Mouse (Mus musculus): Measurements from ENCODE around the gene Acap1. TPM values are rescaled to one million over a fixed set of nuclear protein-coding genes. Genes with fewer than 3 reads are reported as not detected.

Acap1 gene
- total RNA-seq, 1 experiment, result 9.6 TPM

GRCm38 (mm10) chr11:69838714-69839104, 56.6 kb downstream of the Acap1 start:
- TF ChIP-seq MAFK (IDR thresholded peaks at IDR 0.05; ENCODE audit: insufficient read depth, low read depth, low read length) (no peak), ZNF384 (IDR thresholded peaks at IDR 0.05; ENCODE audit: low read depth, low read length) (no peak), CHD2 (IDR thresholded peaks at IDR 0.05; ENCODE audit: low read depth, low read length) (no peak), HCFC1 (IDR thresholded peaks at IDR 0.05; ENCODE audit: borderline replicate concordance, insufficient read depth, low read length) (no peak), ZC3H11A (IDR thresholded peaks at IDR 0.05; ENCODE audit: borderline replicate concordance, low read depth, low read length) (no peak)
- peak overlapping the region; percentile 71 to 100 for H3K4me3 ChIP-seq (ENCODE audit: insufficient read depth in 1 of 2, low read depth in 1 of 2, low read length in 2 of 2, poor library complexity in 1 of 2, severe bottlenecking in 1 of 2)
- no peak for DNase-seq (ENCODE audit: low read depth, low spot score)

GRCm38 (mm10) chr11:69837952-69838713, 57.2 kb downstream of the Acap1 start, which contains the start of gene Tmem256:
Gene Tmem256 (plus strand): TSS chr11:69838514.
- peak within 1 kb of the TSS; percentile 77 for H3K9ac ChIP-seq (ENCODE audit: insufficient read depth, low read depth, low read length, poor library complexity, severe bottlenecking)
- in situ Hi-C loops (cut with MboI; ENCODE audit: low sequenced_read_pairs in 2 of 2, unreplicated experiment in 2 of 2), result no loop called here
- DNase-seq (ENCODE audit: low read depth, low spot score), result peak; percentile 99
- peak within 1 kb of the TSS; percentile 19 for H3K27ac ChIP-seq (ENCODE audit: insufficient read depth, low read depth, low read length, poor library complexity, severe bottlenecking)
- peaks cover 0 to 1% of the 10 kb centered on the region in 2 experiments; a peak in 1 of 4 replicates for H3K4me1 ChIP-seq (ENCODE audit: control insufficient read depth in 2 of 2, insufficient read depth in 2 of 2, low read length in 2 of 2, poor library complexity in 1 of 2)
- no peaks in the 10 kb centered on the region for H3K36me3 ChIP-seq (ENCODE audit: control insufficient read depth, insufficient read depth, low read length, poor library complexity, severe bottlenecking)
- H3K4me3 ChIP-seq (ENCODE audit: insufficient read depth in 1 of 2, low read depth in 1 of 2, low read length in 2 of 2, poor library complexity in 1 of 2, severe bottlenecking in 1 of 2), result peak within 1 kb of the TSS; percentile 85 to 100
- no peaks in the 10 kb centered on the region for H3K9me3 ChIP-seq (ENCODE audit: control insufficient read depth, insufficient read depth, low read depth, low read length)
- no peak for TF ChIP-seq ZNF384 (IDR thresholded peaks at IDR 0.05; ENCODE audit: low read depth, low read length)
- no peak for TF ChIP-seq HCFC1 (IDR thresholded peaks at IDR 0.05; ENCODE audit: borderline replicate concordance, insufficient read depth, low read length)
- peak; percentile 85 for TF ChIP-seq CHD2 (IDR thresholded peaks at IDR 0.05; ENCODE audit: low read depth, low read length)
- TF ChIP-seq MAFK (IDR thresholded peaks at IDR 0.05; ENCODE audit: insufficient read depth, low read depth, low read length), result 0 out of 2 replicates have a peak, but pooled peaks have one; percentile 37
- no peak for TF ChIP-seq ZC3H11A (IDR thresholded peaks at IDR 0.05; ENCODE audit: borderline replicate concordance, low read depth, low read length)

More at GRCm38 (mm10) chr11:69838714-69839104, 56.6 kb downstream of the Acap1 start:
- Histone ChIP-seq H3K9ac (ENCODE audit: insufficient read depth, low read depth, low read length, poor library complexity, severe bottlenecking) (peak overlapping the region; percentile 77), H3K4me1 (ENCODE audit: control insufficient read depth in 2 of 2, insufficient read depth in 2 of 2, low read length in 2 of 2, poor library complexity in 1 of 2) (peaks cover 0 to 1% of the 10 kb centered on the region in 2 experiments; a peak in 1 of 4 replicates), H3K27ac (ENCODE audit: insufficient read depth, low read depth, low read length, poor library complexity, severe bottlenecking) (peak overlapping the region; percentile 19), H3K9me3 (ENCODE audit: control insufficient read depth, insufficient read depth, low read depth, low read length) (no peaks in the 10 kb centered on the region), H3K36me3 (ENCODE audit: control insufficient read depth, insufficient read depth, low read length, poor library complexity, severe bottlenecking) (no peaks in the 10 kb centered on the region)
- in situ Hi-C loops (cut with MboI; ENCODE audit: low sequenced_read_pairs in 2 of 2, unreplicated experiment in 2 of 2), result no loop called here

- Histone ChIP-seq H3K4me1 (ENCODE audit: control insufficient read depth in 2 of 2, insufficient read depth in 2 of 2, low read length in 2 of 2, poor library complexity in 1 of 2) (peaks cover 0 to 1% of the 10 kb centered on the region in 2 experiments; a peak in 1 of 4 replicates), H3K36me3 (ENCODE audit: control insufficient read depth, insufficient read depth, low read length, poor library complexity, severe bottlenecking) (no peaks in the 10 kb centered on the region), H3K27ac (ENCODE audit: insufficient read depth, low read depth, low read length, poor library complexity, severe bottlenecking) (peak within 1 kb of the TSS; percentile 19), H3K4me3 (ENCODE audit: insufficient read depth in 1 of 2, low read depth in 1 of 2, low read length in 2 of 2, poor library complexity in 1 of 2, severe bottlenecking in 1 of 2) (peak within 1 kb of the TSS; percentile 85 to 100), H3K9me3 (ENCODE audit: control insufficient read depth, insufficient read depth, low read depth, low read length) (no peaks in the 10 kb centered on the region), H3K9ac (ENCODE audit: insufficient read depth, low read depth, low read length, poor library complexity, severe bottlenecking) (peak within 1 kb of the TSS; percentile 77)
- in situ Hi-C loops (cut with MboI; ENCODE audit: low sequenced_read_pairs in 2 of 2, unreplicated experiment in 2 of 2), result no loop called here
- DNase-seq (ENCODE audit: low read depth, low spot score), result no peak
- TF ChIP-seq HCFC1 (IDR thresholded peaks at IDR 0.05; ENCODE audit: borderline replicate concordance, insufficient read depth, low read length) (no peak), ZNF384 (IDR thresholded peaks at IDR 0.05; ENCODE audit: low read depth, low read length) (no peak), CHD2 (IDR thresholded peaks at IDR 0.05; ENCODE audit: low read depth, low read length) (no peak), ZC3H11A (IDR thresholded peaks at IDR 0.05; ENCODE audit: borderline replicate concordance, low read depth, low read length) (no peak), MAFK (IDR thresholded peaks at IDR 0.05; ENCODE audit: insufficient read depth, low read depth, low read length) (no peak)
Observed at GRCm38 (mm10) chr11:69837604-69837951, 57.8 kb downstream of the Acap1 start, which contains the start of gene Nlgn2. Gene Nlgn2 (minus strand): TSS chr11:69837784.

DNA sequence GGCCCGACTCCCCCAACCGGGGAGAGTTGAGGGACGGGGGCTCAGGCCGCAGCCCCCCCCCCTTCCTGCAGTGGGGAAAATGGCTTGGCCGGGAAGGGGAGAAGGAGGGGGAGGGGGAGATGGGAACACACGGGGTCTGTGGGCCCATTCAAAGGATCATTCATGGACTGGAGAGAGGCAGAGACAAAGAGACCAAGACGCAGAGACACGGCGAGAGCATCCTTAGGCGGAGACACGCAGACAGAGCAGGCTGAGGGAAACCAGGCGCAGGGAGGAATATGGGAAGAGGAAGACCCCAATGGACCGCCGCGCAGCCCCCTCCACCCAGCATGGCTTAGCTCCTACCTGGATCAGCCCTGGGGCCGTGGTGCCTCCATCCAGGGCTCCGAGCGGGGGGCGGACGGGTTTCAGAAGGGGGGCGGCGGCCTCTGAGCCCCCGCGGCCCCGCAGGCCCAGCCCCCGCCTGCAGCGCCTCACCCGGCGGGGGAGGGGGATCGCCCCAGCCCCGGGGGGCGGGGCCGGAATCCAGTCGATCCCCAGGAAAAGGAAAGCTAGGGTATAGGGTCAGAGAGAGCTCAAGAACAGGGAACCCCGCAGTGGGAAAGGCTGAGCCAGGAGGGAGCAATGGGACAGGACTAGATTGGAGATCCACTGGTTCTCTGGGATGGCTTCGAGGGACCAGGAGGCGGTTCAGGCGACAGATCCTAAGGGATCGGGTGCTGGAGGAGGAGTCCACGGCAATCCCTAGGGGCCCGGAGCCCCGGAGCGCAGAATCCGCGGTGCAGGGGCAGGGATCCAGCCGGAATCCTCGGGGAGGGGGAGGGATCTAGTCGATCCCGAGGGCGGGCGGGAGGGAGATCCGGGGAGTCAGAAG, 58.4 kb downstream of the Acap1 start:
- TF ChIP-seq MAFK (IDR thresholded peaks at IDR 0.05; ENCODE audit: insufficient read depth, low read depth, low read length) (no peak), ZNF384 (IDR thresholded peaks at IDR 0.05; ENCODE audit: low read depth, low read length) (no peak), CHD2 (IDR thresholded peaks at IDR 0.05; ENCODE audit: low read depth, low read length) (no peak), ZC3H11A (IDR thresholded peaks at IDR 0.05; ENCODE audit: borderline replicate concordance, low read depth, low read length) (no peak), HCFC1 (IDR thresholded peaks at IDR 0.05; ENCODE audit: borderline replicate concordance, insufficient read depth, low read length) (no peak)
- peak overlapping the region; percentile 77 for H3K9ac ChIP-seq (ENCODE audit: insufficient read depth, low read depth, low read length, poor library complexity, severe bottlenecking)
- peaks cover 0 to 1% of the 10 kb centered on the region in 2 experiments; a peak in 1 of 4 replicates for H3K4me1 ChIP-seq (ENCODE audit: control insufficient read depth in 2 of 2, insufficient read depth in 2 of 2, low read length in 2 of 2, poor library complexity in 1 of 2)
- peak overlapping the region; percentile 85 to 100 for H3K4me3 ChIP-seq (ENCODE audit: insufficient read depth in 1 of 2, low read depth in 1 of 2, low read length in 2 of 2, poor library complexity in 1 of 2, severe bottlenecking in 1 of 2)
- in situ Hi-C loops (cut with MboI; ENCODE audit: low sequenced_read_pairs in 2 of 2, unreplicated experiment in 2 of 2), result no loop called here
- no peak overlapping the region for H3K27ac ChIP-seq (ENCODE audit: insufficient read depth, low read depth, low read length, poor library complexity, severe bottlenecking)
- no peaks in the 10 kb centered on the region for H3K36me3 ChIP-seq (ENCODE audit: control insufficient read depth, insufficient read depth, low read length, poor library complexity, severe bottlenecking)
- H3K9me3 ChIP-seq (ENCODE audit: control insufficient read depth, insufficient read depth, low read depth, low read length), result no peaks in the 10 kb centered on the region
- no peak for DNase-seq (ENCODE audit: low read depth, low spot score)

All from ES-E14 (cell line).